Mouse (Mus musculus) liver, embryonic 13.5 days (tissue): ENCODE data around the gene Abcg3. TPM values are rescaled to one million over a fixed set of nuclear protein-coding genes. Genes with fewer than 3 reads are reported as not detected.
"Not testable (repeated sequence)": the region's sequence is repeated elsewhere in the genome, so short reads cannot be mapped to it uniquely, and the experiment has no call there.

Experiments used
- ATAC-seq: fragments of 200-750 bp; cut with Nextera tagmentation; 2 replicates; pipeline ENCODE4 v1.8.0; 2017; ENCODE audit warnings: low read depth, mild to moderate bottlenecking, moderate number of reproducible peaks, moderate library complexity
- DNase-seq: peaks from one replicate; pipeline ENCODE4 v3.0.0; 2022
- H3K27ac ChIP-seq: fragments of 300-500 bp; sonication (generic); 2 replicates; pipeline ENCODE4 v1.5.1; 2015; ENCODE audit warnings: moderate library complexity, mild to moderate bottlenecking, inconsistent platforms
- H3K27me3 ChIP-seq: fragments of 300-500 bp; sonication (generic); 2 replicates; pipeline ENCODE4 v1.6.1; 2015; ENCODE audit warnings: mild to moderate bottlenecking, inconsistent platforms
- H3K36me3 ChIP-seq: fragments of 300-500 bp; sonication (generic); 2 replicates; pipeline ENCODE4 v1.6.1; 2015; ENCODE audit warnings: mild to moderate bottlenecking, inconsistent platforms
- H3K4me1 ChIP-seq: fragments of 300-500 bp; sonication (generic); replicated peaks from 2 replicates; pipeline ENCODE4 v1.6.1; 2015; ENCODE audit warnings: inconsistent platforms
- H3K4me2 ChIP-seq: fragments of 300-500 bp; sonication (generic); 2 replicates; pipeline ENCODE4 v1.6.1; 2015; ENCODE audit warnings: inconsistent platforms, mild to moderate bottlenecking, moderate library complexity
- H3K4me3 ChIP-seq: fragments of 300-500 bp; sonication (generic); replicated peaks from 2 replicates; pipeline ENCODE4 v1.5.1; 2015; ENCODE audit warnings: mild to moderate bottlenecking, inconsistent platforms
- H3K9ac ChIP-seq: fragments of 300-500 bp; sonication (generic); 2 replicates; pipeline ENCODE4 v1.6.1; 2015; ENCODE audit warnings: mild to moderate bottlenecking, inconsistent platforms
- H3K9me3 ChIP-seq: fragments of 300-500 bp; sonication (generic); replicated peaks from 2 replicates; pipeline ENCODE4 v1.6.1; 2016; ENCODE audit warnings: inconsistent platforms
- WGBS: fragments of 180-500 bp; shearing (Covaris S2); methylation state at CpG from one replicate; pipeline ENCODE4 v1.1.7; 2015; ENCODE audit not compliant: insufficient replicate concordance; 5-methylcytosine and 5-hydroxymethylcytosine counted together
- polyA plus RNA-seq: library from polyadenylated mRNA; unstranded; fragments of >200 nt; fragmentation: Nextera tagmentation; extraction: Ambion mirVana; gene quantifications from 2 replicates; pipeline ENCODE4 v1.2.1, GENCODE M21; 2015

Abcg3 gene
- polyA plus RNA-seq, 1 experiment from 2014 or later, result 2.5 TPM

DNA sequence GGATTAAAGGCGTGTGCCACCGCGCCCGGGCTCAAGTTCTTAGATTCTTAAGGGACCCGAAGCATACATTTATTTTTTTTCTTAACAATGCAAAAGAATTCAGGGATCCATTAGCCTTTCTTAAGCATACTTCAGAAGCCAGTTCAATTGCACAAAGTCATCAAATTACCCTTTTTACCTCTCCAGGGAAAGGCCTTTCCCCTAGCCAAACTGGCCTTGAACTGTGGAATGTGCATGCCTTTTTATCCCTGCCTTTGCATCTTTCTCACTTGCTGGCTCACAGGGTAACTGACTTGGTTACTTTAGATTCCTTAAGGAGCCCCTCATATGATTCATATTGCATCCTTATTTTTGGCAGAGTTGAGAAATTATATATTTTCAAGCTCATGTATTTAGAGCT is 76.0 kb downstream of the Abcg3 start:
- ATAC-seq, H3K4me1 ChIP-seq, H3K9me3 ChIP-seq, DNase-seq, H3K9ac ChIP-seq, H3K4me2 ChIP-seq, H3K27me3 ChIP-seq, H3K36me3 ChIP-seq, H3K4me3 ChIP-seq, H3K27ac ChIP-seq: not testable (repeated sequence)
- 72% methylated on average over 5 of the region's 5 CpGs for WGBS

Other genes with a start within 250 kb of the Abcg3 start
- gene Zfp951, start 122.6 kb downstream of the Abcg3 start, polyA plus RNA-seq, result 1.0 and 1.5 TPM in 2 replicates
- gene Gbp9, start 156.8 kb upstream of the Abcg3 start, polyA plus RNA-seq, result 0.98 and 1.1 TPM in 2 replicates
- gene Gbp8, start 156.8 kb upstream of the Abcg3 start, polyA plus RNA-seq, result 1.4 and 1.6 TPM in 2 replicates
- 0.90 and 1.0 TPM in 2 replicates for gene Gbp4, start 156.9 kb upstream of the Abcg3 start, polyA plus RNA-seq